Mouse (Mus musculus): ENCODE data around the gene Hnrnpa3. TPM values are rescaled to one million over a fixed set of nuclear protein-coding genes. Genes with fewer than 3 reads are reported as not detected.
"Not testable (repeated sequence)": the region's sequence is repeated elsewhere in the genome, so short reads cannot be mapped to it uniquely, and the experiment has no call there.

The Hnrnpa3 gene
- polyA plus RNA-seq (2015; fragmentation: Nextera tagmentation; extraction: Ambion mirVana), result 194 and 260 TPM in 2 replicates

- Histone ChIP-seq H3K4me1 (ENCODE audit: control insufficient read depth, insufficient read depth, low read length) (peaks cover 13% of the 10 kb centered on the region), H3K9ac (ENCODE audit: low read length) (peak within 1 kb of the TSS; percentile 100), H3K27ac (ENCODE audit: low read length) (peak within 1 kb of the TSS; percentile 98), H3K27me3 (ENCODE audit: control insufficient read depth, insufficient read depth, low read length) (no peaks in the 10 kb centered on the region), H3K9me3 (replicated peaks; ENCODE audit: control insufficient read depth, low read length) (no peaks in the 10 kb centered on the region), H3K4me2 (ENCODE audit: low read depth, low read length) (peak within 1 kb of the TSS; percentile 90), H3K4me3 (replicated peaks; ENCODE audit: low read length) (peak within 1 kb of the TSS; percentile 75), H3K36me3 (ENCODE audit: control insufficient read depth, insufficient read depth, low read length) (peaks cover 6% of the 10 kb centered on the region)
- WGBS, result under 1% methylated on average over 95 of the region's 102 CpGs
- peak; percentile 96 for ATAC-seq (ENCODE audit: insufficient read depth, low FRiP score)
These were observed at the start of gene Hnrnpa3 for GRCm38 (mm10) chr2:75658727-75659628. Gene Hnrnpa3 (plus strand): TSS chr2:75659261.

GRCm38 (mm10) chr2:75609971-75610370, 49.1 kb upstream of the Hnrnpa3 start:
- H3K4me1 ChIP-seq (ENCODE audit: control insufficient read depth, insufficient read depth, low read length), result peaks cover 39% of the 10 kb centered on the region
- H3K9me3 ChIP-seq (replicated peaks; ENCODE audit: control insufficient read depth, low read length), result no peaks in the 10 kb centered on the region
- H3K4me2 ChIP-seq (ENCODE audit: low read depth, low read length), result peak overlapping the region; percentile 50
- H3K27me3 ChIP-seq (ENCODE audit: control insufficient read depth, insufficient read depth, low read length), result no peaks in the 10 kb centered on the region
- peak overlapping the region; percentile 77 for H3K27ac ChIP-seq (ENCODE audit: low read length)
- H3K4me3 ChIP-seq (replicated peaks; ENCODE audit: low read length), result peak overlapping the region; percentile 28
- no peak for ATAC-seq (ENCODE audit: insufficient read depth, low FRiP score)
- H3K36me3 ChIP-seq (ENCODE audit: control insufficient read depth, insufficient read depth, low read length), result no peaks in the 10 kb centered on the region
- H3K9ac ChIP-seq (ENCODE audit: low read length), result peak overlapping the region; percentile 56
- WGBS, result 67% methylated on average over 15 of the region's 15 CpGs

- H3K9me3 ChIP-seq (replicated peaks; ENCODE audit: control insufficient read depth, low read length); H3K27me3 ChIP-seq (ENCODE audit: control insufficient read depth, insufficient read depth, low read length); H3K36me3 ChIP-seq (ENCODE audit: control insufficient read depth, insufficient read depth, low read length); H3K9ac ChIP-seq (ENCODE audit: low read length); ATAC-seq (ENCODE audit: insufficient read depth, low FRiP score); H3K4me2 ChIP-seq (ENCODE audit: low read depth, low read length); H3K4me3 ChIP-seq (replicated peaks; ENCODE audit: low read length): not testable (repeated sequence)
- Histone ChIP-seq H3K4me1 (ENCODE audit: control insufficient read depth, insufficient read depth, low read length) (peaks cover 39% of the 10 kb centered on the region), H3K27ac (ENCODE audit: low read length) (peak overlapping the region; percentile 77; the same call in 1 of the 2 replicates)
- 77% methylated on average over 7 of the region's 7 CpGs for WGBS
These were observed 48.5 kb upstream of the Hnrnpa3 start for GRCm38 (mm10) chr2:75610602-75611001.

GRCm38 (mm10) chr2:75611041-75611805, 47.8 kb upstream of the Hnrnpa3 start:
- no peaks in the 10 kb centered on the region for H3K36me3 ChIP-seq (ENCODE audit: control insufficient read depth, insufficient read depth, low read length)
- H3K4me2 ChIP-seq (ENCODE audit: low read depth, low read length), result no peak overlapping the region
- no peak overlapping the region for H3K4me3 ChIP-seq (replicated peaks; ENCODE audit: low read length)
- H3K9ac ChIP-seq (ENCODE audit: low read length), result no peak overlapping the region
- H3K27me3 ChIP-seq (ENCODE audit: control insufficient read depth, insufficient read depth, low read length), result no peaks in the 10 kb centered on the region
- no peak for ATAC-seq (ENCODE audit: insufficient read depth, low FRiP score)
- H3K27ac ChIP-seq (ENCODE audit: low read length), result no peak overlapping the region
- H3K4me1 ChIP-seq (ENCODE audit: control insufficient read depth, insufficient read depth, low read length), result peaks cover 39% of the 10 kb centered on the region
- H3K9me3 ChIP-seq (replicated peaks; ENCODE audit: control insufficient read depth, low read length), result no peaks in the 10 kb centered on the region
- 75% methylated on average over 15 of the region's 15 CpGs for WGBS

- WGBS, result 87% methylated on average over 2 of the region's 2 CpGs
- H3K9ac ChIP-seq (ENCODE audit: low read length), result no peak overlapping the region
- H3K36me3 ChIP-seq (ENCODE audit: control insufficient read depth, insufficient read depth, low read length), result no peaks in the 10 kb centered on the region
- ATAC-seq (ENCODE audit: insufficient read depth, low FRiP score), result no peak
- H3K27me3 ChIP-seq (ENCODE audit: control insufficient read depth, insufficient read depth, low read length), result no peaks in the 10 kb centered on the region
- no peak overlapping the region for H3K4me3 ChIP-seq (replicated peaks; ENCODE audit: low read length)
- peaks cover 39% of the 10 kb centered on the region for H3K4me1 ChIP-seq (ENCODE audit: control insufficient read depth, insufficient read depth, low read length)
- H3K4me2 ChIP-seq (ENCODE audit: low read depth, low read length), result no peak overlapping the region
- H3K9me3 ChIP-seq (replicated peaks; ENCODE audit: control insufficient read depth, low read length), result no peaks in the 10 kb centered on the region
- H3K27ac ChIP-seq (ENCODE audit: low read length), result no peak overlapping the region; the same call in 1 of the 2 replicates
These were observed 47.1 kb upstream of the Hnrnpa3 start for GRCm38 (mm10) chr2:75612006-75612405.

GRCm38 (mm10) chr2:75612981-75613567, 46.0 kb upstream of the Hnrnpa3 start:
- Histone ChIP-seq H3K27me3 (ENCODE audit: control insufficient read depth, insufficient read depth, low read length) (no peaks in the 10 kb centered on the region), H3K9me3 (replicated peaks; ENCODE audit: control insufficient read depth, low read length) (no peaks in the 10 kb centered on the region), H3K9ac (ENCODE audit: low read length) (peak overlapping the region; percentile 43), H3K4me1 (ENCODE audit: control insufficient read depth, insufficient read depth, low read length) (peaks cover 34% of the 10 kb centered on the region), H3K27ac (ENCODE audit: low read length) (peak overlapping the region; percentile 90), H3K4me2 (ENCODE audit: low read depth, low read length) (peak overlapping the region; percentile 37), H3K36me3 (ENCODE audit: control insufficient read depth, insufficient read depth, low read length) (no peaks in the 10 kb centered on the region), H3K4me3 (replicated peaks; ENCODE audit: low read length) (0 out of 2 replicates have a peak overlapping the region, but pooled peaks have one; percentile 9)
- peak; percentile 86 for ATAC-seq (ENCODE audit: insufficient read depth, low FRiP score)
- WGBS, result 11% methylated on average over 14 of the region's 14 CpGs

GRCm38 (mm10) chr2:75614577-75614976, 44.5 kb upstream of the Hnrnpa3 start:
- no peaks in the 10 kb centered on the region for H3K36me3 ChIP-seq (ENCODE audit: control insufficient read depth, insufficient read depth, low read length)
- H3K27me3 ChIP-seq (ENCODE audit: control insufficient read depth, insufficient read depth, low read length), result no peaks in the 10 kb centered on the region
- no peak overlapping the region for H3K4me3 ChIP-seq (replicated peaks; ENCODE audit: low read length)
- no peaks in the 10 kb centered on the region for H3K9me3 ChIP-seq (replicated peaks; ENCODE audit: control insufficient read depth, low read length)
- H3K9ac ChIP-seq (ENCODE audit: low read length), result no peak overlapping the region
- no peak for ATAC-seq (ENCODE audit: insufficient read depth, low FRiP score)
- H3K27ac ChIP-seq (ENCODE audit: low read length), result peak overlapping the region; percentile 42; the same call in 1 of the 2 replicates
- WGBS, result 74% methylated on average over 6 of the region's 6 CpGs
- H3K4me1 ChIP-seq (ENCODE audit: control insufficient read depth, insufficient read depth, low read length), result peaks cover 24% of the 10 kb centered on the region
- H3K4me2 ChIP-seq (ENCODE audit: low read depth, low read length), result no peak overlapping the region

GRCm38 (mm10) chr2:75616911-75617310, 42.1 kb upstream of the Hnrnpa3 start:
- ATAC-seq (ENCODE audit: insufficient read depth, low FRiP score), result no peak
- WGBS, result 92% methylated on average over 8 of the region's 8 CpGs
- Histone ChIP-seq H3K36me3 (ENCODE audit: control insufficient read depth, insufficient read depth, low read length) (no peaks in the 10 kb centered on the region), H3K27me3 (ENCODE audit: control insufficient read depth, insufficient read depth, low read length) (no peaks in the 10 kb centered on the region), H3K9me3 (replicated peaks; ENCODE audit: control insufficient read depth, low read length) (no peaks in the 10 kb centered on the region), H3K27ac (ENCODE audit: low read length) (no peak overlapping the region), H3K4me1 (ENCODE audit: control insufficient read depth, insufficient read depth, low read length) (peaks cover 15% of the 10 kb centered on the region), H3K4me2 (ENCODE audit: low read depth, low read length) (no peak overlapping the region), H3K4me3 (replicated peaks; ENCODE audit: low read length) (no peak overlapping the region), H3K9ac (ENCODE audit: low read length) (no peak overlapping the region)

Data from stomach, embryonic 16.5 days (tissue).